In the genomic region with DNA sequence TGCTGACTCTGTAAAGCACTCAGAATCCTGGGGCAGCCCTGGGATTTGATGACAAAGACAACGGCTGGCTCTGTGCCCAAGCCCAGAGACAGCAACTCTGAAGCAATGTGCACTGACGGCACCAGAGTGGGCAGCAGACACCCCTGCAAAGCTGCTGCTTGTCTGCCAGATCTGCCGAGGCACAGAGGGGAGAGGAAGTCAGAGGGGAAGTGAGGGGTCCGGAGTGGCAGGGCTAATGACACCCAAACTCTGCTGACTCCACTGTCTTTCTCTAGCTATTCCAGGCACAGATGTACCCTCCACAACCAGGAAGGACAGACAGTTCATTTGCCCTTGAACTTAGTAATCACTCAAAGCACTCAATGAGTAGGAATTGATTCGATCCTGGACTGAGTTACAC, we compare ENCODE assay signal across 9 mouse cellular contexts. TPM values are rescaled to one million over a fixed set of nuclear protein-coding genes. Genes with fewer than 3 reads are reported as not detected.
DNase-seq lines count a peak whose midpoint lies in the region; ATAC-seq and TF ChIP-seq lines count a peak whose summit lies in the region.
"Had no signal": no experiment of that assay in that cellular context is flagged by ENCODE, and none has a peak within 500 bp of the region (broad histone marks: within the 10 kb centered on the region; RNA-seq: fewer than 3 reads in every experiment).

No protein-coding gene starts in this region.

- no peak overlapping the region for H3K9ac ChIP-seq in forebrain, postnatal 0 days
- no peak overlapping the region for H3K9ac ChIP-seq in forebrain, embryonic 11.5 days (ENCODE audit: low read length)
- H3K9ac ChIP-seq: neural tube, embryonic 12.5 days had no signal

- H3K27me3 ChIP-seq in forebrain, postnatal 0 days (ENCODE audit: insufficient read depth, low read length), result no peaks in the 10 kb centered on the region
- H3K27me3 ChIP-seq in forebrain, embryonic 11.5 days (ENCODE audit: control insufficient read depth, insufficient read depth, low read length), result no peaks in the 10 kb centered on the region
- H3K27me3 ChIP-seq in limb, embryonic 10.5 days (ENCODE audit: low read depth, poor library complexity, severe bottlenecking), result no peaks in the 10 kb centered on the region
- H3K27me3 ChIP-seq: neural tube, embryonic 12.5 days had no signal

- 47% methylated on average over 5 of the region's 5 CpGs for WGBS in forebrain, postnatal 0 days
- 78% methylated on average over 5 of the region's 5 CpGs for WGBS in forebrain, embryonic 11.5 days
- 78% methylated on average over 5 of the region's 5 CpGs for WGBS in limb, embryonic 10.5 days

- H3K4me2 ChIP-seq in forebrain, postnatal 0 days (ENCODE audit: low read depth), result no peak overlapping the region
- no peak overlapping the region for H3K4me2 ChIP-seq in forebrain, embryonic 11.5 days (ENCODE audit: low read depth, low read length, severe bottlenecking)
- H3K4me2 ChIP-seq: neural tube, embryonic 12.5 days had no signal

- TF ChIP-seq CTCF in forebrain, postnatal 0 days (IDR thresholded peaks at IDR 0.05; ENCODE audit: low read depth), result no peak

- H3K27ac ChIP-seq in forebrain, postnatal 0 days (ENCODE audit: low read depth, low read length), result no peak overlapping the region
- no peak overlapping the region for H3K27ac ChIP-seq in forebrain, embryonic 11.5 days (ENCODE audit: low read depth, low read length)
- no peak overlapping the region for H3K27ac ChIP-seq in limb, embryonic 10.5 days
- H3K27ac ChIP-seq: neural tube, embryonic 12.5 days had no signal

- no peak overlapping the region for H3K4me3 ChIP-seq in forebrain, postnatal 0 days (ENCODE audit: low read depth, low read length)
- H3K4me3 ChIP-seq in forebrain, embryonic 11.5 days (ENCODE audit: low read depth, low read length), result no peak overlapping the region
- H3K4me3 ChIP-seq in limb, embryonic 10.5 days, result no peak overlapping the region
- H3K4me3 ChIP-seq: neural tube, embryonic 12.5 days had no signal

- no peak for DNase-seq in forebrain, postnatal 0 days
- DNase-seq in forebrain, embryonic 11.5 days (ENCODE audit: low spot score), result no peak
- DNase-seq in 416B (ENCODE audit: low read depth), result peak; percentile 81
- peak; percentile 62 for DNase-seq in lung, postnatal 10 days
- DNase-seq in limb, embryonic 10.5 days (ENCODE audit: low spot score), result no peak

- 0 out of 2 replicates have a peak, but pooled peaks have one; percentile 6 for ATAC-seq in forebrain, postnatal 0 days
- no peak for ATAC-seq in forebrain, embryonic 11.5 days (replicated peaks; ENCODE audit: low FRiP score)
- ATAC-seq in common myeloid progenitor, adult 5-6 weeks (replicated peaks; ENCODE audit: low read depth, poor library complexity, severe bottlenecking), result peak; percentile 93
- peak; percentile 32 to 60 for ATAC-seq in hematopoietic stem cell, adult 5-6 weeks (replicated peaks in 1 of 2; ENCODE audit: insufficient read depth in 1 of 2, low FRiP score in 2 of 2, low TSS enrichment in 1 of 2, low read depth in 1 of 2, poor library complexity in 2 of 2, severe bottlenecking in 2 of 2)
- no peak for ATAC-seq in inflammation-experienced regulatory T-cells, adult 6 months

- H3K36me3 ChIP-seq in forebrain, postnatal 0 days (ENCODE audit: insufficient read depth), result no peaks in the 10 kb centered on the region
- H3K36me3 ChIP-seq in forebrain, embryonic 11.5 days (ENCODE audit: control insufficient read depth, insufficient read depth, low read length), result no peaks in the 10 kb centered on the region
- H3K36me3 ChIP-seq in limb, embryonic 10.5 days, result no peaks in the 10 kb centered on the region
- H3K36me3 ChIP-seq: neural tube, embryonic 12.5 days had no signal

- no peaks in the 10 kb centered on the region for H3K4me1 ChIP-seq in forebrain, postnatal 0 days (ENCODE audit: insufficient read depth)
- no peaks in the 10 kb centered on the region for H3K4me1 ChIP-seq in forebrain, embryonic 11.5 days (replicated peaks; ENCODE audit: control insufficient read depth, insufficient read depth, low read length)
- peaks cover 10% of the 10 kb centered on the region for H3K4me1 ChIP-seq in limb, embryonic 10.5 days

- no peaks in the 10 kb centered on the region for H3K9me3 ChIP-seq in forebrain, postnatal 0 days (ENCODE audit: low read length)
- no peaks in the 10 kb centered on the region for H3K9me3 ChIP-seq in forebrain, embryonic 11.5 days (ENCODE audit: control insufficient read depth, low read length)
- H3K9me3 ChIP-seq in limb, embryonic 10.5 days (replicated peaks), result no peaks in the 10 kb centered on the region
- H3K9me3 ChIP-seq: neural tube, embryonic 12.5 days had no signal

RNA-seq across cellular contexts. Expression of a gene that starts 33.7 kb away (rescaled TPM):
- 212 and 236 TPM in 2 replicates for total RNA-seq in forebrain, postnatal 0 days (2014; rRNA removed)
- 449 and 471 TPM in 2 replicates for polyA plus RNA-seq in forebrain, postnatal 0 days (2015; fragmentation: Nextera tagmentation; extraction: Ambion mirVana)
- 253 and 282 TPM in 2 replicates for polyA plus RNA-seq in forebrain, embryonic 11.5 days (2014; fragmentation: Nextera tagmentation; extraction: Ambion mirVana)
- total RNA-seq in common myeloid progenitor, adult 5-6 weeks (2017), result 119 and 130 TPM in 2 replicates
- 131 and 206 TPM in 2 replicates for total RNA-seq in hematopoietic stem cell, adult 5-6 weeks (2017)
- 202 and 211 TPM in 2 replicates for polyA plus RNA-seq in limb, embryonic 10.5 days (2016; fragmentation: Nextera tagmentation; extraction: Ambion mirVana)
- polyA plus RNA-seq in inflammation-experienced regulatory T-cells, adult 6 months (2017; shearing (Covaris generic)), result 100 to 1,000 TPM; 214 to 310 (median 217) TPM

RNA-seq across cellular contexts. Expression of a gene that starts 39.9 kb away (rescaled TPM):
- 10.5 and 18.5 TPM in 2 replicates for total RNA-seq in forebrain, postnatal 0 days (2014; rRNA removed)
- polyA plus RNA-seq in forebrain, postnatal 0 days (2015; fragmentation: Nextera tagmentation; extraction: Ambion mirVana), result 2.8 and 5.2 TPM in 2 replicates
- polyA plus RNA-seq in forebrain, embryonic 11.5 days (2014; fragmentation: Nextera tagmentation; extraction: Ambion mirVana), result 9.8 and 10.7 TPM in 2 replicates
- total RNA-seq in common myeloid progenitor, adult 5-6 weeks (2017), result 46.0 and 49.2 TPM in 2 replicates
- 55.7 and 75.6 TPM in 2 replicates for total RNA-seq in hematopoietic stem cell, adult 5-6 weeks (2017)
- polyA plus RNA-seq in limb, embryonic 10.5 days (2016; fragmentation: Nextera tagmentation; extraction: Ambion mirVana), result 5.3 and 7.9 TPM in 2 replicates
- 10 to 100 TPM; 16.5 to 20.8 (median 20.3) TPM for polyA plus RNA-seq in inflammation-experienced regulatory T-cells, adult 6 months (2017; shearing (Covaris generic))

Comparison
In these comparisons a context has a peak if more than half of its experiments do, and no peak if none do; other contexts are left out.
1. ATAC-seq: peak in forebrain, postnatal 0 days (single experiment), common myeloid progenitor, adult 5-6 weeks (single experiment) and hematopoietic stem cell, adult 5-6 weeks (2 of 2); none in forebrain, embryonic 11.5 days (single experiment) and inflammation-experienced regulatory T-cells, adult 6 months (single experiment).
2. DNase-seq: peak in 416B (single experiment) and lung, postnatal 10 days (single experiment); none in forebrain, postnatal 0 days (single experiment), forebrain, embryonic 11.5 days (single experiment) and limb, embryonic 10.5 days (single experiment).